Mouse (Mus musculus) forebrain, embryonic 11.5 days (tissue): ENCODE results near the gene Gdf3. TPM values are rescaled to one million over a fixed set of nuclear protein-coding genes. Genes with fewer than 3 reads are reported as not detected.

ENCODE experiments used
- ATAC-seq: fragments of 200-750 bp; cut with Nextera tagmentation; replicated peaks from 2 replicates; pipeline ENCODE4 v1.8.0; 2017; ENCODE audit warnings: moderate TSS enrichment; ENCODE audit not compliant: low FRiP score
- DNase-seq: peaks from one replicate; pipeline ENCODE4 v3.0.0-alpha.2; 2017; ENCODE audit warnings: low spot score
- H3K27ac ChIP-seq: fragments of 300-500 bp; sonication (generic); 2 replicates; pipeline ENCODE4 v1.5.1; 2014; ENCODE audit warnings: low read depth, low read length
- H3K27me3 ChIP-seq: fragments of 300-500 bp; sonication (generic); 2 replicates; pipeline ENCODE4 v1.6.1; 2014; ENCODE audit warnings: mild to moderate bottlenecking, low read length, mixed read lengths; ENCODE audit not compliant: control insufficient read depth, insufficient read depth
- H3K36me3 ChIP-seq: fragments of 300-500 bp; sonication (generic); 2 replicates; pipeline ENCODE4 v1.6.1; 2014; ENCODE audit warnings: mild to moderate bottlenecking, low read length, moderate library complexity, mixed read lengths; ENCODE audit not compliant: control insufficient read depth, insufficient read depth
- H3K4me1 ChIP-seq: fragments of 300-500 bp; sonication (generic); replicated peaks from 2 replicates; pipeline ENCODE4 v1.6.1; 2014; ENCODE audit warnings: low read length, mixed read lengths; ENCODE audit not compliant: control insufficient read depth, insufficient read depth
- H3K4me2 ChIP-seq: fragments of 300-500 bp; sonication (generic); 2 replicates; pipeline ENCODE4 v1.6.1; 2014; ENCODE audit warnings: low read depth, mild to moderate bottlenecking, low read length, moderate library complexity, mixed read lengths; ENCODE audit not compliant: severe bottlenecking
- H3K4me3 ChIP-seq: fragments of 300-500 bp; sonication (generic); 2 replicates; pipeline ENCODE4 v1.5.1; 2014; ENCODE audit warnings: low read depth, low read length
- H3K9ac ChIP-seq: fragments of 300-500 bp; sonication (generic); 2 replicates; pipeline ENCODE4 v1.6.1; 2014; ENCODE audit warnings: low read length
- H3K9me3 ChIP-seq: fragments of 300-500 bp; sonication (generic); 2 replicates; pipeline ENCODE4 v1.6.1; 2016; ENCODE audit warnings: low read length, mixed read lengths; ENCODE audit not compliant: control insufficient read depth
- WGBS: fragments of 180-500 bp; shearing (Covaris S2); extraction: QIAGEN DNeasy Blood & Tissue Kit; methylation state at CpG from one replicate; pipeline ENCODE4 v1.1.7; 2014; 5-methylcytosine and 5-hydroxymethylcytosine counted together
- polyA plus RNA-seq: library from polyadenylated mRNA; unstranded; fragments of >200 nt; fragmentation: Nextera tagmentation; extraction: Ambion mirVana; gene quantifications from 2 replicates; pipeline ENCODE4 v1.2.1, GENCODE M21; 2014

Gene Gdf3
- polyA plus RNA-seq, 1 experiment from 2014 or later, result 0.11 TPM

- Histone ChIP-seq H3K27me3 (no peaks in the 10 kb centered on the region), H3K4me3 (no peak overlapping the region), H3K4me1 (no peaks in the 10 kb centered on the region), H3K9me3 (no peaks in the 10 kb centered on the region), H3K9ac (no peak overlapping the region), H3K27ac (no peak overlapping the region), H3K36me3 (no peaks in the 10 kb centered on the region), H3K4me2 (no peak overlapping the region)
- DNase-seq (peak; percentile 6), ATAC-seq (no peak)
- WGBS, result 88% methylated on average over 7 of the region's 7 CpGs
These were observed 25.4 kb upstream of the Gdf3 start for GRCm38 (mm10) chr6:122635315-122635714.

DNA sequence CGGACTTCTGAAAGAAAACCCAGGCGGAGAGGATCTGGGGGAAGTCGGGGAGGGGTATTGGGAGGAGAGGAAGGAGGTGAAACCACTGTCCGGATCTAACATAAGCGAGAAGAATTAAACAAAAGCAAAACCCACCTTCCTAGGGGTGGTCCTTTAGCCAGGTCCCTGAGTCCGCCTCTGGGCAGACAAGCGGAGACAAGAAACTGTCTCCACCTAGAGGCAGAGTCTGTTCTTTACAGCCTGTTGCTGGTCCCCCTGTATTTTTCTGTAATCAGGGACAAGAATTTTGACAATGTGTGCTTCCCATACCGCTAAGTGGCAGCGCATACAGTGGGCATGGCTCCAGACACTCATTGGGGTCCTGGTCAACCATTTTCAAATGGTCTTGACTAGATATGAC is 23.5 kb upstream of the Gdf3 start:
- 59% methylated on average over 9 of the region's 9 CpGs for WGBS
- DNase-seq, result no peak

DNA sequence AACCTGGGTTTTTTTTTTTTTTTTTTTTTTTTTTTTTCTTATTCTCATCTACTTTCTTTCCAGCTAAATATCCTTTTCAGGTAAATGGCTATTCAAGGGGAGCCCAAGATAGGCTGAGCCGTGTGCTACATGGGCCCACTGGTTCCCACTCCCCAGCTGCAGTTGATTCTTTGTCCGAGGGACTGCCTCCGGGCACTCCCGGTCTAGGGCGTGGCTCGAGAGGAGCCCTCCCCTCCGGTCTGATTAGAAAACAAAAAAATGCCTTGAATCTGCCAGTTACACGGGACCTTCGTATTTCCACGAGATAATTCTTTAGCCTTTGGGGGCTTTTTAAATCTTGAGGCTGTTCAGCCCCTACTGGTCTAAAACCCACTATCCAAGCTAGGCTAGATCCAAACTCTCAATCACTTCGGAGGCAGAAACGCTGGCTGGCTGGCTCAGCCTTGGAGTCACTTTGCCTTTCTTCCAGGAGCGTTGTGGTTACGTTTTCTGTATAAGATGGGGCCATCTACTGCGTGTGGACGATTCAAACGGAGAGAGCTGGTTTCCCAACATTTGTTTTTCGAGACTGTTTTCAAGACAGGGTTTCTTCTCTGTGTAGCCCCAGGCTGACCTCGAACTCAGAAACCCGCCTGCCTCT is 17.7 kb upstream of the Gdf3 start:
- Histone ChIP-seq H3K9me3 (no peaks in the 10 kb centered on the region), H3K4me2 (0 out of 2 replicates have a peak overlapping the region, but pooled peaks have one; percentile 21), H3K4me1 (no peaks in the 10 kb centered on the region), H3K27ac (no peak overlapping the region), H3K27me3 (no peaks in the 10 kb centered on the region), H3K36me3 (no peaks in the 10 kb centered on the region), H3K4me3 (no peak overlapping the region), H3K9ac (no peak overlapping the region)
- DNase-seq (peak; percentile 46), ATAC-seq (no peak)
- WGBS, result 50% methylated on average over 20 of the region's 20 CpGs

More for the DNA sequence above, 23.5 kb upstream of the Gdf3 start:
- no peaks in the 10 kb centered on the region for H3K36me3 ChIP-seq
- no peak overlapping the region for H3K4me3 ChIP-seq
- no peaks in the 10 kb centered on the region for H3K27me3 ChIP-seq
- H3K27ac ChIP-seq, result no peak overlapping the region
- H3K4me2 ChIP-seq, result no peak overlapping the region
- ATAC-seq, result no peak
- no peaks in the 10 kb centered on the region for H3K9me3 ChIP-seq
- H3K4me1 ChIP-seq, result no peaks in the 10 kb centered on the region
- H3K9ac ChIP-seq, result no peak overlapping the region

GRCm38 (mm10) chr6:122626110-122626509 is 16.2 kb upstream of the Gdf3 start, which contains the start of gene Dppa3:
Dppa3 (plus strand) TSS chr6:122626410.
- H3K4me3 ChIP-seq, result no peak within 1 kb of the TSS
- no peak within 1 kb of the TSS for H3K4me2 ChIP-seq
- DNase-seq, result peak; percentile 31

DNA sequence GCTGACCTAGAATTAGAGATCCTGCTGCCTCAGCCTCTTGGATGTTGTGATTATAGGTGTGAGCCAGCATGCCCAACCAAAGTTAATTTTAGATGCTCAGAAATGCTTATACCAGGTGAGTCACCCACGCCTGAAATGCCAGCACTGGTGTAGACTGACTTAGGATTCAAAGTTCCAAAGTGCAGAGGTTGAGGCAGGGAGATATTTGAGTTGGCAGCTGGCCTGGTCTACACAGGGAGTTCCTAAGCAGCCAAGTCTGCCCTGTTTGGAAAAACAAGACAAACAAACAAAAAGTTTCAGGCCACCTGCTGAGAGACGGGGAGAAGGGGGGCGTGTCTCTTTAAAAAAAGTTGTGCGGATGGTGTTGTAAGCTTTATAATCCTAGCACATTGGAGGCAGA is 15.3 kb upstream of the Gdf3 start:
- Histone ChIP-seq H3K27me3 (no peaks in the 10 kb centered on the region), H3K4me3 (no peak overlapping the region), H3K4me1 (no peaks in the 10 kb centered on the region), H3K9me3 (no peaks in the 10 kb centered on the region), H3K4me2 (no peak overlapping the region), H3K9ac (no peak overlapping the region), H3K27ac (no peak overlapping the region), H3K36me3 (no peaks in the 10 kb centered on the region)
- ATAC-seq, result no peak
- peak; percentile 30 for DNase-seq
- WGBS, result 84% methylated on average over 4 of the region's 4 CpGs

More at GRCm38 (mm10) chr6:122626110-122626509, 16.2 kb upstream of the Gdf3 start, which contains the start of gene Dppa3:
- Histone ChIP-seq H3K9ac (no peak within 1 kb of the TSS), H3K4me1 (no peaks in the 10 kb centered on the region), H3K27me3 (no peaks in the 10 kb centered on the region), H3K36me3 (no peaks in the 10 kb centered on the region), H3K27ac (no peak within 1 kb of the TSS), H3K9me3 (no peaks in the 10 kb centered on the region)
- WGBS, result 85% methylated on average over 8 of the region's 8 CpGs
- no peak for ATAC-seq

GRCm38 (mm10) chr6:122624480-122624879 is 14.6 kb upstream of the Gdf3 start:
- no peak overlapping the region for H3K9ac ChIP-seq
- DNase-seq, result peak; percentile 25
- 42% methylated on average over 5 of the region's 5 CpGs for WGBS

GRCm38 (mm10) chr6:122621066-122621465 is 11.2 kb upstream of the Gdf3 start:
- H3K4me3 ChIP-seq, result no peak overlapping the region
- H3K4me1 ChIP-seq, result no peaks in the 10 kb centered on the region
- no peak overlapping the region for H3K27ac ChIP-seq
- H3K27me3 ChIP-seq, result no peaks in the 10 kb centered on the region
- 94% methylated on average over 6 of the region's 6 CpGs for WGBS
- H3K9me3 ChIP-seq, result no peaks in the 10 kb centered on the region
- H3K9ac ChIP-seq, result no peak overlapping the region
- no peak overlapping the region for H3K4me2 ChIP-seq
- ATAC-seq (no peak), DNase-seq (no peak)
- no peaks in the 10 kb centered on the region for H3K36me3 ChIP-seq

More at GRCm38 (mm10) chr6:122624480-122624879, 14.6 kb upstream of the Gdf3 start:
- no peak overlapping the region for H3K4me2 ChIP-seq
- no peak overlapping the region for H3K27ac ChIP-seq
- H3K9me3 ChIP-seq, result no peaks in the 10 kb centered on the region
- H3K27me3 ChIP-seq, result no peaks in the 10 kb centered on the region
- no peak for ATAC-seq
- H3K36me3 ChIP-seq, result no peaks in the 10 kb centered on the region
- no peak overlapping the region for H3K4me3 ChIP-seq
- H3K4me1 ChIP-seq, result no peaks in the 10 kb centered on the region

DNA sequence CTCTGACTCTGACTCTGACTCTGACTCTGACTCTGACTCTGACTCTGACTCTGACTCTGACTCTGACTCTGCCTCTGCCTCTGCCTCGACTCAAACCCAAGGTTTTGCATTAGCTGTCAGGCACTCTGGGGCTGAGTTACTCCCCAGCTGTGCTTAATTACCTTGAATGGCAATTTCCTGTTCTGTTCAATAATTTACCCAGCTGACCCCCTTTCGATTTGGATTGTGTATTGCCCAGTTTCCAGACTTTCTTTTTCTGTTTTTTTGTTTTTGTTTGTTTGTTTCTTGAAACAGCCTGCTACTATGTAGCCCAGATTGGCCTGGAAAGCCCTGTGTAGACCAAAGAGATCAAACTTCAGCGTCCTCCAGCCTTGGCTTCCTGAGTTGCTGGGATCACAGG is 6.1 kb upstream of the Gdf3 start:
- WGBS, result 78% methylated on average over 3 of the region's 3 CpGs

DNA sequence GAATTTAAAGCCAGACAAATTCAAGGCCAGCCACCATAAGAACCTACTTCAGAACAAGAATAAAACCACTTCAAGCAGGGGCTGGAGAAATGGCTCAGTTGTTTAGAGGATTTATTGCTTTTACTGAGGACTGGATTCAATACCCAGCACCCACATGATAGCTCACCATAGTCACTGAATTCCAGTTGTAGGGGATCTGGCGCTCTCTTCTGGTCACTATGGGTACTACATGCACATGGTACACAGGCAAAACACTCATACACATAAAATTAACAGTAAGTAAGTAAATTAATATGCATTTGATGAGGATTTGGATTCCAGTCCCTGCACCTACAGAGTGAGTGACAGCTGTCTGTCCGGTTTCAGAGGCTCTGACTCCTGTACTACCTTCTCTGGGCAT is 4.2 kb upstream of the Gdf3 start:
- DNase-seq, result no peak
- no peak overlapping the region for H3K27ac ChIP-seq
- no peak for ATAC-seq

More for the DNA sequence above, 6.1 kb upstream of the Gdf3 start:
- Histone ChIP-seq H3K27me3 (no peaks in the 10 kb centered on the region), H3K4me2 (no peak overlapping the region), H3K9me3 (no peaks in the 10 kb centered on the region), H3K27ac (no peak overlapping the region), H3K4me1 (no peaks in the 10 kb centered on the region), H3K4me3 (no peak overlapping the region), H3K9ac (no peak overlapping the region), H3K36me3 (no peaks in the 10 kb centered on the region)
- no peak for DNase-seq
- ATAC-seq, result no peak

More for the DNA sequence above, 4.2 kb upstream of the Gdf3 start:
- no peaks in the 10 kb centered on the region for H3K27me3 ChIP-seq
- WGBS, result 65% methylated on average over 2 of the region's 2 CpGs
- H3K4me1 ChIP-seq, result no peaks in the 10 kb centered on the region
- H3K9me3 ChIP-seq, result no peaks in the 10 kb centered on the region
- no peaks in the 10 kb centered on the region for H3K36me3 ChIP-seq
- no peak overlapping the region for H3K9ac ChIP-seq
- H3K4me2 ChIP-seq, result no peak overlapping the region
- no peak overlapping the region for H3K4me3 ChIP-seq
